Mouse (Mus musculus): ENCODE measurements around the gene Sap18b.

- TF ChIP-seq CTCF (IDR thresholded peaks at IDR 0.05; ENCODE audit: borderline replicate concordance, insufficient read depth, low read length) (no peak), POLR2A (IDR thresholded peaks at IDR 0.05; ENCODE audit: low read depth, low read length) (no peak)
These were observed 16.3 kb downstream of the Sap18b start for GRCm38 (mm10) chr8:95841436-95841835.
